Mouse (Mus musculus): ENCODE results near the gene Mlh3. TPM values are rescaled to one million over a fixed set of nuclear protein-coding genes. Genes with fewer than 3 reads are reported as not detected.
A peak's percentile ranks its signal among the peaks of the same experiment; 100 is the strongest.

The Mlh3 gene
- total RNA-seq, 2 experiments from 2014 or later = 19.3 to 19.9 TPM

- TF ChIP-seq CTCF (conservative IDR thresholded peaks at IDR 0.05) = 0 out of 2 replicates have a peak, but pooled peaks have one; percentile 4
- Histone ChIP-seq H3K27ac (no peak overlapping the region), H3K4me3 (no peak overlapping the region)
- DNase-seq (ENCODE audit: low spot score in 2 of 2) = no peak
Measured at GRCm38 (mm10) chr12:85278919-85279318, 8.5 kb upstream of the Mlh3 start.

- TF ChIP-seq CTCF (conservative IDR thresholded peaks at IDR 0.05) = no peak
- Histone ChIP-seq H3K4me3 (no peak overlapping the region), H3K27ac (no peak overlapping the region)
- no peak for DNase-seq (ENCODE audit: low spot score in 2 of 2)
Measured at GRCm38 (mm10) chr12:85276273-85276672, 5.9 kb upstream of the Mlh3 start.

- H3K4me3 ChIP-seq = no peak overlapping the region
- TF ChIP-seq CTCF (conservative IDR thresholded peaks at IDR 0.05) = no peak
- no peak overlapping the region for H3K27ac ChIP-seq
- no peak for DNase-seq (ENCODE audit: low spot score in 2 of 2)
Measured at GRCm38 (mm10) chr12:85273508-85273907, 3.1 kb upstream of the Mlh3 start.

- H3K4me3 ChIP-seq = no peak overlapping the region
- no peak overlapping the region for H3K27ac ChIP-seq
- DNase-seq (ENCODE audit: low spot score in 2 of 2) = no peak
- no peak for TF ChIP-seq CTCF (conservative IDR thresholded peaks at IDR 0.05)
Measured at GRCm38 (mm10) chr12:85271843-85272206, 1.4 kb upstream of the Mlh3 start.

GRCm38 (mm10) chr12:85271132-85271842 is 888 bp upstream of the Mlh3 start:
- no peak overlapping the region for H3K4me3 ChIP-seq
- DNase-seq (ENCODE audit: low spot score in 2 of 2) = no peak
- 0 out of 2 replicates have a peak, but pooled peaks have one; percentile 23 for TF ChIP-seq CTCF (conservative IDR thresholded peaks at IDR 0.05)
- H3K27ac ChIP-seq = no peak overlapping the region

- DNase-seq (ENCODE audit: low spot score in 2 of 2) = no peak
- TF ChIP-seq CTCF (conservative IDR thresholded peaks at IDR 0.05) = no peak
- Histone ChIP-seq H3K27ac (peak overlapping the region; percentile 98), H3K4me3 (peak overlapping the region; percentile 71)
Measured at GRCm38 (mm10) chr12:85269821-85270220, 578 bp downstream of the Mlh3 start.

GRCm38 (mm10) chr12:85266248-85266647 is 4.2 kb downstream of the Mlh3 start:
- no peak for TF ChIP-seq CTCF (conservative IDR thresholded peaks at IDR 0.05)
- Histone ChIP-seq H3K4me3 (no peak overlapping the region), H3K27ac (no peak overlapping the region)
- DNase-seq (ENCODE audit: low spot score in 2 of 2) = no peak

- H3K4me3 ChIP-seq = no peak overlapping the region
Measured at GRCm38 (mm10) chr12:85264940-85265339, 5.5 kb downstream of the Mlh3 start.

GRCm38 (mm10) chr12:85264531-85264930 is 5.9 kb downstream of the Mlh3 start:
- Histone ChIP-seq H3K4me3 (no peak overlapping the region), H3K27ac (no peak overlapping the region)
- TF ChIP-seq CTCF (conservative IDR thresholded peaks at IDR 0.05) = no peak
- no peak for DNase-seq (ENCODE audit: low spot score in 2 of 2)

More at GRCm38 (mm10) chr12:85264940-85265339, 5.5 kb downstream of the Mlh3 start:
- TF ChIP-seq CTCF (conservative IDR thresholded peaks at IDR 0.05) = peak; percentile 28; the same call in 1 of the 2 replicates
- H3K27ac ChIP-seq = no peak overlapping the region
- DNase-seq (ENCODE audit: low spot score in 2 of 2) = no peak

- no peak for DNase-seq (ENCODE audit: low spot score in 2 of 2)
- no peak overlapping the region for H3K4me3 ChIP-seq
- no peak for TF ChIP-seq CTCF (conservative IDR thresholded peaks at IDR 0.05)
Measured at GRCm38 (mm10) chr12:85263190-85263589, 7.2 kb downstream of the Mlh3 start.

GRCm38 (mm10) chr12:85262489-85262888 is 7.9 kb downstream of the Mlh3 start:
- no peak for DNase-seq (ENCODE audit: low spot score in 2 of 2)
- no peak overlapping the region for H3K4me3 ChIP-seq
- no peak for TF ChIP-seq CTCF (conservative IDR thresholded peaks at IDR 0.05)
- H3K27ac ChIP-seq = peak overlapping the region; percentile 23; the same call in 1 of the 2 replicates

More at GRCm38 (mm10) chr12:85263190-85263589, 7.2 kb downstream of the Mlh3 start:
- peak overlapping the region; percentile 23 for H3K27ac ChIP-seq

GRCm38 (mm10) chr12:85257008-85257639 is 13.3 kb downstream of the Mlh3 start:
- TF ChIP-seq CTCF (conservative IDR thresholded peaks at IDR 0.05) = no peak
- Histone ChIP-seq H3K4me3 (no peak overlapping the region), H3K27ac (no peak overlapping the region)
- no peak for DNase-seq (ENCODE audit: low spot score in 2 of 2)

- Histone ChIP-seq H3K4me3 (no peak overlapping the region), H3K27ac (no peak overlapping the region)
- no peak for DNase-seq (ENCODE audit: low spot score in 2 of 2)
- no peak for TF ChIP-seq CTCF (conservative IDR thresholded peaks at IDR 0.05)
Measured at GRCm38 (mm10) chr12:85256074-85256751, 14.2 kb downstream of the Mlh3 start.
